Mouse (Mus musculus) layer of hippocampus, adult 8-10 months (tissue): ENCODE data around the gene Stat4. TPM values are rescaled to one million over a fixed set of nuclear protein-coding genes. Genes with fewer than 3 reads are reported as not detected.
"Not testable (repeated sequence)": the region's sequence is repeated elsewhere in the genome, so short reads cannot be mapped to it uniquely, and the experiment has no call there.

Experiments used
- DNase-seq, 2 experiments: peaks; one replicate each; pipeline ENCODE4 v3.0.0; 2022; ENCODE audit warnings: low spot score in 2 of 2
- total RNA-seq, 4 experiments: library from RNA; stranded (reverse); gene quantifications; 2 replicates each; pipeline ENCODE4 v1.2.4; 2022

The Stat4 gene
- total RNA-seq, 4 experiments from 2014 or later, result 0.61 to 1.1 (median 1.0) TPM

DNA sequence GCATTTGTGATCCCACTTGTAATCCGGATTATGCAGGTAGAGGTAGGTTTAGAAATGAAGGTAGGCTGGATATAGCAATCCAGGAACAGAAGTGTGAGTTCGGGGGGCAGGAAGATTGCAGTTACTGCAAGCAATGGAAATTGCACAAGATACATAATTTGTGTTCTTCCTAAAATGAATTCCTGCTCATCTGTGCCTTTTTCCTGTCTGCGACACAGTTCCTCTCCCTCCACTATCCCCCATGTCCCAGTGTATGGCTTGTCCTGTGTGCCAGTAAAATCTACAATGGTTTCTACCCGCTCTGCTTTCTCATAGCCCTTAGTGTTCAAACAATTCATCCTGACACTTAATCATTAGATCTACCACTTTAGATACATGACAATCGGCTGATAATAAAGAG is 41.7 kb downstream of the Stat4 start:
- no peak for DNase-seq

GRCm38 (mm10) chr1:52034816-52035752 is 48.1 kb downstream of the Stat4 start:
- DNase-seq, result no peak

- no peak for DNase-seq
These were observed 52.2 kb downstream of the Stat4 start for GRCm38 (mm10) chr1:52039151-52039550.

DNA sequence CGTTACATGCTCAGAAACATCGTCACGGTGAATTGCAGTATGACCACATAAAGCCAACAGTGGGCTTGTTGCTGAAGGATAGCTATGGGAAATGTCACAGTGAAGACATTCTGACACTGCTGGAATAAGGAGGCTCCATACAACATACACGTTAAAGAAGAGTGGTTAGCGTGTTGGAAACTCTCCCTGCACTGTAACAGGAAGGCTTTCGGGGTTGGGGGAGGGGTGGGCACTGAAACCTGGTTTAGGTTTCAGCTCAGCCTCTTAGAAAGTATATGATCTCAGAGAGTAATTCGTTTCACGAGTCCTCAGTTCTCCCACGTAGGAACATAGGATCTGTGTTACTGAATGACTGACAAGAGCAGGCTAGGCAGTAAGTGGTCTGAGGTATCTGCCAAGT is 52.7 kb downstream of the Stat4 start:
- DNase-seq, result no peak

- DNase-seq, result no peak
These were observed 53.6 kb downstream of the Stat4 start for GRCm38 (mm10) chr1:52040366-52041061.

DNA sequence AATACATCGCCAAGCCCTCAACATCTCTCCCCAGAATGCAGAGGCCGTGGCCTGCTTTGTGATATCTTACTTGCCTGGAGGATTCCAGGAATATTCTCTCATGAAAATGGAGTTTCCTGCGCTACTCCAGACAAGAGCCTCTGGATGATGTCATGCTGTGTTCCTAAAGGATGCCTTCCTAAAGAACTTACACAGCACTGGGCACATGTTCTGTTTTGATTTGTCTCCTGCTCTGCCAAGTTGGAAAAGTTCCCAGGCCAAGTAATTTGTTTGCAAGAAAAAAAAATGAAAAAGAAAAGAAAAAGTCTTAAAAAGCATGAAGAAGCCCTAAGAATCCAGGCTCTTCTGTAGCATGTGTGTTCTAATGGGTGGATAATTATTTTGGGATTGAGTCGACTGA is 56.2 kb downstream of the Stat4 start:
- DNase-seq, result no peak

GRCm38 (mm10) chr1:52046891-52047290 is 59.9 kb downstream of the Stat4 start:
- not testable (repeated sequence) for DNase-seq

- DNase-seq, result no peak
These were observed 61.8 kb downstream of the Stat4 start for GRCm38 (mm10) chr1:52048711-52049110.

GRCm38 (mm10) chr1:52049827-52050226 is 62.9 kb downstream of the Stat4 start:
- DNase-seq, result no peak

- DNase-seq, result no peak
These were observed 64.6 kb downstream of the Stat4 start for GRCm38 (mm10) chr1:52051542-52051941.

DNA sequence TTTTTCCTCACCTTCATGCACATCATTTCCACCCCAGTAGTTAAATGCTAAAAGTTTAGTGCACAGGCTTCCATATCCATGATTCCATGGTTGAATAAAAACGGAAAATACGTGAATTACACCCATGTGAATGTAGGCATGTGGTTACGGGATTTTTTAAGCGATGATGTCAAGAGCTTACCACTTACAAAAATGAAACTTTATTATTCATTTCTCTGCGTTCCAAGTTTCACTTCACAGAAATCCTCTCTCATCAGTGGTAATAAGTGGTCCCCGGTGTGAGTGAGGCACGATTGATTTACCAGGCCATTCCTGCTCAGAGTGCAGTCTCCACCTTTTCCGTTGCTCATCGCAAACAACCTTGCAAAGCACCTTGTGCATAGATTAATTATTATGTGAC is 66.0 kb downstream of the Stat4 start:
- DNase-seq, result no peak

GRCm38 (mm10) chr1:52055947-52056346 is 69.0 kb downstream of the Stat4 start:
- no peak for DNase-seq

- DNase-seq, result no peak
These were observed 70.2 kb downstream of the Stat4 start for GRCm38 (mm10) chr1:52057153-52057552.

GRCm38 (mm10) chr1:52066276-52066675 is 79.3 kb downstream of the Stat4 start:
- DNase-seq, result no peak

- no peak for DNase-seq
These were observed 79.7 kb downstream of the Stat4 start for GRCm38 (mm10) chr1:52066694-52067093.

DNA sequence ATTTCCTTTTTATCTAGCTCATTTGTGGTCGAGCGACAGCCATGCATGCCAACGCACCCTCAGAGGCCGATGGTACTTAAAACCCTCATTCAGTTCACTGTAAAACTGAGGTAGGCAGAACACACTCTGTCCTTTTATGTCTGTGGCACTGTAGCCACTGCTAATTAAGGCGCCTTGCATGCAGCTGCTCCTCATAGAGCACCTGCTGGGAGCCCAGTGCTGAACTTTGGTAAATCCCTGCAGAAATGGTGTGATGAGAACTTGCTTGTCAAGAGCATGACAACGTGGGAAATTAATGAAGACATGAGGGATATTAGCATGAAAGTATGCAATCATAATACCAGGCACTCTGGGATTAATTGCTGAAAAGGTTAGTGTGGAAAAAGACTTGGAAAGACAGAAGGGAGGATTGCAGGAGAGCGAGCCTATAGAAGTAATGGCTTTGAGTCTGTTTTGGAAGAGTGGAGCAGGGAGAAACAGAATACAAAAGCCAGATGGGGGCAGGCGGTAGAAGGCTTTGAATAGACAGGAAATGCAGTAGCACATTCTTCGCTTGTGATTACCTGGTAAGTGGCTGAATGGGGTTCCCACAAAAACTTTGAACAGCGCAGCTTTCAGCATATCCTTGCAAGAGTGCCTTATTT is 92.9 kb downstream of the Stat4 start:
- no peak for DNase-seq

- no peak for DNase-seq
These were observed 93.4 kb downstream of the Stat4 start for GRCm38 (mm10) chr1:52080375-52080774.

DNA sequence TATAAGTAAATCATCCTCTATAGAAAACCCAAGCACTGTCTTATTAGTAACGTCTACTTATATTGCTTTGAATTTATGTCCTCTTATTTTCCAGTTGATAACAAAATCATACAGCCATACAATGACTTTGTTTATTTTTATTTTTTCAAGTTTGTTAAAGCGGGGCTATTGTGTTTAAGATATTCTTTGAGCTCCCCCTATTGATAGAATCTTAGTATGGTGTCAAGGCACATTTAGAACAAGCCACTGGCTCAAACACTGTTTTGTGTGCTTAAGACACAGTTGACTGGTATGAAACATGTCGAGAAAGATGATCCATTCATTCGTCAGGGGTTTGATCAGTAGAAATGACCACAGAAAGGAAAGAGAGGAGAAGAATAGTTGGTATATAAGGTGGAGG is 99.3 kb downstream of the Stat4 start:
- DNase-seq, result no peak

GRCm38 (mm10) chr1:52087128-52087527 is 100.2 kb downstream of the Stat4 start:
- no peak for DNase-seq

DNA sequence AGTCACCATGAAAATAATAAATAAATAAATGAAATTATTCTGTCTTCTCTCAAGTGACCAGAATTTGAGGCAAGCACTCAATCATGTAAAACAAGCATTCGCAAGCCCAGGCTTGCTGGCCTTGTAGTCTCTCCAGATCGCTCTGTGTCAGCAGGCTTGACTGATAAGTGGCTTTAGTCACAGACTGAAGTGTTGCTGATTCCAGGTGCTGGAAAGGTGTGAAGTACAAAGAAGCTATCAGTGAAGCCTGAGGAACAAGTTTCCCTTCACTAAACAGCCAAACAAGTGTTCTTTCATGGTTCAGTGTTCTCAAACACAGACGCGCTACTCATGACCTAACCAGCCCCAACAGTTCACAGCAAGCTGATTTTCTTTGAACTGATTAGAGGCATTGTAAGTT is 101.7 kb downstream of the Stat4 start:
- no peak for DNase-seq

GRCm38 (mm10) chr1:52098618-52099232 is 111.8 kb downstream of the Stat4 start:
- peak in 1 of 2 experiments; percentile 33 for DNase-seq

GRCm38 (mm10) chr1:52100496-52100895 is 113.5 kb downstream of the Stat4 start:
- DNase-seq, result no peak
